Comparison of ENCODE assay signal across 21 mouse cellular contexts in genomic region chr11:106927950-106928349, GRCm38 (mm10). TPM values are rescaled to one million over a fixed set of nuclear protein-coding genes. Genes with fewer than 3 reads are reported as not detected.
DNase-seq lines count a peak whose midpoint lies in the region; ATAC-seq lines count a peak whose summit lies in the region.
"Had no signal": no experiment of that assay in that cellular context is flagged by ENCODE, and none has a peak within 500 bp of the region (broad histone marks: within the 10 kb centered on the region; RNA-seq: fewer than 3 reads in every experiment).

No protein-coding gene starts in this region.

- H3K4me3 ChIP-seq in kidney, embryonic 15.5 days (replicated peaks) = no peak overlapping the region
- H3K4me3 ChIP-seq: forebrain, embryonic 10.5 days; forebrain, embryonic 13.5 days; hindbrain, embryonic 12.5 days; hindbrain, embryonic 15.5 days had no signal

- intact Hi-C loops in gastrocnemius, postnatal 14 days (cut with DNase I; ENCODE audit: low total_unique reads) = no loop called here

- H3K4me1 ChIP-seq in kidney, embryonic 15.5 days = 0 out of 2 replicates have a peak, but pooled peaks cover 2% of the 10 kb centered on the region
- H3K4me1 ChIP-seq: forebrain, embryonic 10.5 days; forebrain, embryonic 13.5 days; hindbrain, embryonic 12.5 days; hindbrain, embryonic 15.5 days had no signal

- H3K27ac ChIP-seq in kidney, embryonic 15.5 days = no peak overlapping the region
- H3K27ac ChIP-seq: forebrain, embryonic 10.5 days; forebrain, embryonic 13.5 days; hindbrain, embryonic 12.5 days; hindbrain, embryonic 15.5 days had no signal

- no peak overlapping the region for H3K9ac ChIP-seq in kidney, embryonic 15.5 days
- H3K9ac ChIP-seq: forebrain, embryonic 13.5 days; hindbrain, embryonic 12.5 days; hindbrain, embryonic 15.5 days had no signal

- WGBS in kidney, embryonic 15.5 days = 95% methylated on average over 5 of the region's 5 CpGs

- no peak overlapping the region for H3K4me2 ChIP-seq in kidney, embryonic 15.5 days
- H3K4me2 ChIP-seq: forebrain, embryonic 13.5 days; heart, embryonic 11.5 days; hindbrain, embryonic 12.5 days; hindbrain, embryonic 15.5 days had no signal

- no peak for ATAC-seq in kidney, embryonic 15.5 days (replicated peaks; ENCODE audit: low FRiP score)
- ATAC-seq: CD4-positive, CD25-positive, alpha-beta regulatory T cell, adult 4 months; forebrain, embryonic 13.5 days; forebrain, embryonic 16.5 days had no signal

- no peaks in the 10 kb centered on the region for H3K27me3 ChIP-seq in kidney, embryonic 15.5 days
- H3K27me3 ChIP-seq: forebrain, embryonic 13.5 days; hindbrain, embryonic 12.5 days; hindbrain, embryonic 15.5 days had no signal

- H3K9me3 ChIP-seq in kidney, embryonic 15.5 days (replicated peaks) = no peaks in the 10 kb centered on the region
- H3K9me3 ChIP-seq: hindbrain, embryonic 12.5 days; hindbrain, embryonic 15.5 days had no signal

- no peaks in the 10 kb centered on the region for H3K36me3 ChIP-seq in kidney, embryonic 15.5 days
- H3K36me3 ChIP-seq: forebrain, embryonic 10.5 days; hindbrain, embryonic 12.5 days; hindbrain, embryonic 15.5 days had no signal

- DNase-seq in kidney, adult 18-20 months = peak; percentile 43
- DNase-seq in kidney, postnatal 4 days = no peak
- peak; percentile 85 for DNase-seq in kidney, adult 9 months
- peak; percentile 13 for DNase-seq in 3134 (ENCODE audit: extremely low read depth, insufficient read length, low spot score)
- peak; percentile 47 to 58 for DNase-seq in kidney, postnatal 25 days
- no peak for DNase-seq in gastrocnemius, postnatal 14 days
- no peak for DNase-seq in adrenal gland, postnatal 25 days
- DNase-seq: adrenal gland, adult 2 months; adrenal gland, postnatal 14 days; cerebellum, adult 11-12 months; cerebellum, adult 8-10 months; cerebellum, postnatal 14 days; gastrocnemius, postnatal 10 days had no signal

RNA-seq across cellular contexts. Expression of gene Smurf2, which starts 7.4 kb away (rescaled TPM):
- polyA plus RNA-seq in kidney, embryonic 15.5 days (2015; fragmentation: Nextera tagmentation; extraction: Ambion mirVana) = 12.8 and 13.7 TPM in 2 replicates
- 10 to 100 TPM; 20.8 to 21.7 TPM for total RNA-seq in gastrocnemius, postnatal 14 days (2021)
- total RNA-seq in adrenal gland, postnatal 25 days (2021) = 35.3 and 40.8 TPM in 2 replicates

Comparison
In these comparisons a context has a peak if more than half of its experiments do, and no peak if none do; other contexts are left out.
1. DNase-seq: peak in kidney, adult 18-20 months (single experiment), kidney, adult 9 months (single experiment), 3134 (single experiment) and kidney, postnatal 25 days (2 of 2); none in kidney, postnatal 4 days (0 of 2), gastrocnemius, postnatal 14 days (single experiment) and adrenal gland, postnatal 25 days (single experiment).